Mouse (Mus musculus) forebrain, embryonic 16.5 days (tissue): ENCODE measurements around the gene Aurkaip1. TPM values are rescaled to one million over a fixed set of nuclear protein-coding genes. Genes with fewer than 3 reads are reported as not detected.
A peak's percentile ranks its signal among the peaks of the same experiment; 100 is the strongest.

ENCODE experiments used
- ATAC-seq: fragments of 200-750 bp; cut with Nextera tagmentation; 2 replicates; pipeline ENCODE4 v1.8.0; 2017; ENCODE audit warnings: mild to moderate bottlenecking, moderate library complexity
- H3K27ac ChIP-seq: fragments of 300-500 bp; sonication (generic); 2 replicates; pipeline ENCODE4 v1.5.1; 2014; ENCODE audit warnings: low read length, control low read depth
- H3K27me3 ChIP-seq: fragments of 300-500 bp; sonication (generic); replicated peaks from 2 replicates; pipeline ENCODE4 v1.6.1; 2014; ENCODE audit warnings: low read length; ENCODE audit not compliant: control insufficient read depth, insufficient read depth
- H3K36me3 ChIP-seq: fragments of 300-500 bp; sonication (generic); 2 replicates; pipeline ENCODE4 v1.6.1; 2014; ENCODE audit not compliant: control insufficient read depth, insufficient read depth
- H3K4me1 ChIP-seq: fragments of 300-500 bp; sonication (generic); replicated peaks from 2 replicates; pipeline ENCODE4 v1.6.1; 2014; ENCODE audit warnings: low read length; ENCODE audit not compliant: control insufficient read depth, insufficient read depth
- H3K4me2 ChIP-seq: fragments of 300-500 bp; sonication (generic); 2 replicates; pipeline ENCODE4 v1.6.1; 2014; ENCODE audit warnings: mild to moderate bottlenecking, low read length, control low read depth
- H3K4me3 ChIP-seq: fragments of 300-500 bp; sonication (generic); replicated peaks from 2 replicates; pipeline ENCODE4 v1.5.1; 2014; ENCODE audit warnings: mild to moderate bottlenecking, low read length, control low read depth
- H3K9ac ChIP-seq: fragments of 300-500 bp; sonication (generic); replicated peaks from 2 replicates; pipeline ENCODE4 v1.6.1; 2014; ENCODE audit warnings: low read depth, low read length, control low read depth
- H3K9me3 ChIP-seq: fragments of 300-500 bp; sonication (generic); 2 replicates; pipeline ENCODE4 v1.6.1; 2016; ENCODE audit warnings: low read length; ENCODE audit not compliant: control insufficient read depth
- WGBS: fragments of 180-500 bp; shearing (Covaris S2); extraction: QIAGEN DNeasy Blood & Tissue Kit; methylation state at CpG from one replicate; pipeline ENCODE4 v1.1.7; 2014; 5-methylcytosine and 5-hydroxymethylcytosine counted together
- polyA plus RNA-seq: library from polyadenylated mRNA; unstranded; fragments of >200 nt; fragmentation: Nextera tagmentation; extraction: Ambion mirVana; gene quantifications from 2 replicates; pipeline ENCODE4 v1.2.1, GENCODE M21; 2015

The Aurkaip1 gene
- polyA plus RNA-seq, 1 experiment from 2014 or later = 121 TPM

GRCm38 (mm10) chr4:155837404-155838010 lies 6.4 kb downstream of the Aurkaip1 start:
- Histone ChIP-seq H3K4me3 (no peak overlapping the region), H3K9ac (no peak overlapping the region), H3K9me3 (no peaks in the 10 kb centered on the region), H3K27ac (no peak overlapping the region), H3K4me1 (peaks cover 26% of the 10 kb centered on the region), H3K36me3 (no peaks in the 10 kb centered on the region; the same call in 1 of the 2 replicates), H3K27me3 (no peaks in the 10 kb centered on the region; the same call in 1 of the 2 replicates), H3K4me2 (no peak overlapping the region)
- WGBS = 79% methylated on average over 11 of the region's 11 CpGs
- no peak for ATAC-seq

DNA sequence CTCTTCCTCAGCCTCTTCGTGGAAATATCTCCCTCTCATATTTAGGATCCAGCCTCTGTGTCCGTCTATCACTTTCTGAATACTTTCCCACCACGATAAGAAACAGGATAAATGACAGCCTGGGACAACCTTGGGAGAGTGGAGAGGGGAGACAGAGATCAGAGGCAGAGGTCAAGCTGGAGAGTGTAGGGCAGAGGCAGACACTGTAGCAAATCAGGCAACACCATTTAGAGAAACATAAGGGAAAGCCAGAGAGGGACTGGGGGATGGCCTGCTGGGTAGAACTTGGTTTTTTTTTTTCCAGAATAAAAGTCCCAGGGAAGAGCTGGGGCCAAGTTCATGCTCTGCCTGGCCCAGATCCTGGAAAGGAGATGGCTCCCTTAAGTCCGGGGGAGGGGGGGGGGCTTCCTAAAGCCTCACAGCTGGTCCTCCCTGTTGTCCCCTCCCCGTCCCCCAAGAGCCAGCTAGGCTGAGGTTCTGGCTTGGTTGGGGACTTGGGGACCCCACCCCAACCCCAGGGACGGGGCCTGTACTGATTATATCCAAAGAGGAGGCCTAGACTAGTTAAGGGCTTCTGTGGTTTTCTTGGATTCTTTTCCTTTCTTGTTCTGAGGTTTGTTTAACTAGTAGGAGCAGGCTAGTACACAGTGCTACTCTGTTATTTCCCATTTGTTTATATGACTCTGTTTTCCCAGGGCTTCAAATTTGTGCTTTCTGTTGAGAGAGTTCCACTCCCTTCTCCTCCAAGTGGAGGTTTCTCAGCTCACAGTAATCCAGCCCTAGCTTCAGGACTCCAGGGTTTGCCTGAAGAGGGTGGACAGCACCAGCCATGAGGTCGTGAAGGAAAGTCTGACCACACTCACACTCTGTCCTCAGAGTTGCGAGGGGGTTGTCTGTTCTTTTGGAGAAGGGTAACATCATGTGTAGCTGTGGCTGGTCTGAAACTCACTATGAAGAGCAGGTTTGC lies 7.4 kb downstream of the Aurkaip1 start:
- Histone ChIP-seq H3K4me1 (peaks cover 18% of the 10 kb centered on the region), H3K4me3 (no peak overlapping the region), H3K9me3 (no peaks in the 10 kb centered on the region), H3K9ac (no peak overlapping the region), H3K27ac (no peak overlapping the region), H3K27me3 (no peaks in the 10 kb centered on the region; the same call in 1 of the 2 replicates), H3K36me3 (no peaks in the 10 kb centered on the region), H3K4me2 (no peak overlapping the region)
- ATAC-seq = no peak
- WGBS = 62% methylated on average over 8 of the region's 8 CpGs

GRCm38 (mm10) chr4:155839483-155839910 lies 8.4 kb downstream of the Aurkaip1 start, which contains the start of gene Mxra8:
Gene Mxra8, plus strand, starts transcription at chr4:155839680.
- ATAC-seq = peak; percentile 44; the same call in 1 of the 2 replicates
- no peaks in the 10 kb centered on the region for H3K36me3 ChIP-seq
- H3K4me3 ChIP-seq = peak within 1 kb of the TSS; percentile 25
- H3K4me2 ChIP-seq = peak within 1 kb of the TSS; percentile 40
- no peak within 1 kb of the TSS for H3K27ac ChIP-seq
- H3K9ac ChIP-seq = peak within 1 kb of the TSS; percentile 47
- 5% methylated on average over 16 of the region's 16 CpGs for WGBS
- no peaks in the 10 kb centered on the region; the same call in 1 of the 2 replicates for H3K27me3 ChIP-seq
- H3K9me3 ChIP-seq = no peaks in the 10 kb centered on the region
- H3K4me1 ChIP-seq = peaks cover 11% of the 10 kb centered on the region

GRCm38 (mm10) chr4:155840076-155841002 lies 9.3 kb downstream of the Aurkaip1 start:
- 11% methylated on average over 8 of the region's 8 CpGs for WGBS
- H3K27me3 ChIP-seq = no peaks in the 10 kb centered on the region; the same call in 1 of the 2 replicates
- H3K9me3 ChIP-seq = no peaks in the 10 kb centered on the region
- H3K9ac ChIP-seq = peak overlapping the region; percentile 47
- no peak overlapping the region for H3K27ac ChIP-seq
- ATAC-seq = no peak
- peak overlapping the region; percentile 40 for H3K4me2 ChIP-seq
- no peaks in the 10 kb centered on the region for H3K36me3 ChIP-seq
- peaks cover 11% of the 10 kb centered on the region for H3K4me1 ChIP-seq
- H3K4me3 ChIP-seq = peak overlapping the region; percentile 25

DNA sequence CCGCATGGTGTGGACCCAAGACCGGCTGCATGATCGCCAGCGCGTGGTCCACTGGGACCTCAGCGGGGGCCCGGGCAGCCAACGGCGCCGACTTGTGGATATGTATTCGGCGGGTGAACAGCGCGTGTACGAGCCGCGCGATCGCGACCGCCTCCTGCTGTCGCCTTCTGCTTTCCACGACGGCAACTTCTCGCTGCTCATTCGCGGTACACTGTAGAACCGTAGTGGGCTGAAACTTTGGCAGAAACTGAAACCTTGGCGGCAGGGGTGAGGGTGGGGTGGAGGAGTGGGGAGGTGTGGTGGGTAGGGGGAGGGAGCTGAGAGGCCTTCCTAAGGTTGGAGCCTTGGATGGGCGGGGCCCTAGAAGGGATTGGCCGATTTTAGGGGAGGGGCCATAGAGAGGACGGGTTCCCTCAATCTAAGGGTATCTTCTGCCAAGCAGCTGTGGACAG lies 10.0 kb downstream of the Aurkaip1 start:
- Histone ChIP-seq H3K4me1 (peaks cover 11% of the 10 kb centered on the region), H3K27ac (no peak overlapping the region), H3K27me3 (no peaks in the 10 kb centered on the region; the same call in 1 of the 2 replicates), H3K9ac (peak overlapping the region; percentile 5), H3K36me3 (no peaks in the 10 kb centered on the region), H3K4me3 (peak overlapping the region; percentile 13), H3K9me3 (no peaks in the 10 kb centered on the region), H3K4me2 (peak overlapping the region; percentile 40)
- WGBS = 1% methylated on average over 32 of the region's 32 CpGs
- peak; percentile 23; the same call in 1 of the 2 replicates for ATAC-seq

GRCm38 (mm10) chr4:155841651-155842270 lies 10.7 kb downstream of the Aurkaip1 start:
- Histone ChIP-seq H3K4me2 (no peak overlapping the region), H3K9ac (no peak overlapping the region), H3K36me3 (no peaks in the 10 kb centered on the region), H3K4me3 (no peak overlapping the region), H3K27ac (no peak overlapping the region), H3K4me1 (peaks cover 16% of the 10 kb centered on the region), H3K27me3 (no peaks in the 10 kb centered on the region; the same call in 1 of the 2 replicates), H3K9me3 (no peaks in the 10 kb centered on the region)
- WGBS = 37% methylated on average over 38 of the region's 38 CpGs
- no peak for ATAC-seq

DNA sequence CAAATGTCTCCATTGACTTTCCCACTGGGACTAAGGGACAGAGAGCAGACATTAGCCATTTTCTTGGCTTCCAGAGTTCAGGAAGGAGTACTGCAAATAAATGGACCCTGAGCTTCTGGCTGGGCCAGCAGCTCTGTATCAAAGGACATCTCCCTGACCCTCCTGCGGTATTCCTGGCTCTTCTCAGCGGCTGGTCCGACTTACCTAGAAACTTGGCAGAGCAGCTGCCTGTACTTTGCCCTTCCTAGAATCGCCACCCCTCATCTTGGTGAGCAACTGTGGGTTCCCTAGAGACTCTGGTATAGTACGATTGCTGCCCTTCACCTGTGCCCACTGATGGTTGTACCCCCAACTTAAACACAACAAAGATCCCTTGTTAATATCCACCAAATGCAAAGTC lies 12.2 kb downstream of the Aurkaip1 start:
- no peak for ATAC-seq
- no peaks in the 10 kb centered on the region for H3K9me3 ChIP-seq
- H3K27ac ChIP-seq = no peak overlapping the region
- no peak overlapping the region for H3K9ac ChIP-seq
- H3K36me3 ChIP-seq = no peaks in the 10 kb centered on the region
- H3K4me3 ChIP-seq = no peak overlapping the region
- WGBS = 90% methylated on average over 5 of the region's 5 CpGs
- H3K4me2 ChIP-seq = no peak overlapping the region
- no peaks in the 10 kb centered on the region; the same call in 1 of the 2 replicates for H3K27me3 ChIP-seq
- H3K4me1 ChIP-seq = peaks cover 22% of the 10 kb centered on the region

DNA sequence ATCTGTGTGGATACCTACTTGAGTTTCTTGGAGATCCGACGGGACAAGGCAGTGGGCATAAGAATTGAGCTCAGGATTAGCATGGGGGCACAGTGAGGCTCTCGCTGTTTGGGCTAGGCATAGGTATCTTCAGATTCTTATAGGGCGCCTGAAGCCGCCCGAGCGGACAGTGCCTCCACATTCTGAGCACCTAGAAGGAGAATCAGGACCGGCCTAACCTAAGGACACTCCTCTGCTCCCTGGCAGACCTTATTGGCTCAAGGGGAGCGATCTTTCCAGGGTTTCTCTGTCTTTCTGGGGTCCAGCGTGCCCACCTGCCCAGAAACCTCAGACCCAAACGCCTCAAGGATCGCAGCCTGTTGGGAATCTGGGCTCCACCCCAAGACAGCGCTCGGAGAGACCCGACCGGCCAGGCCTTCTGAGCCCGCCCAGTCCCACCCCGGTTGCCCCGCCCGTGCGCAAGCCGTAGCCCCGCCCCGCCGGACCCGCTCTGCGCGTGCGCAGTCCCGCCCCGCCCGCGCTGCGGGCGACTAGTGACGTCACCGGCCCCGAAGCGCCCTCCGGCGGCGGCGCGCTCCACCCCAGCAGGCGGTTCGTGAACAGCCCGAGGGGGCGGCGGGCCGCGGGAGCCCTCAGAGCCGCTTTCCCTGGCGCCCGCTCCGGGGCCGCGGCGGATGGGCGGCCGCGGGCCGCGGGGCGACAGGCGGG lies 16.0 kb downstream of the Aurkaip1 start, which contains the start of gene Dvl1:
Gene Dvl1 (plus strand): TSS at position 532 of the 708 bp plus-strand sequence.
- WGBS = 2% methylated on average over 45 of the region's 65 CpGs
- Histone ChIP-seq H3K9me3 (no peaks in the 10 kb centered on the region), H3K27ac (peak within 1 kb of the TSS; percentile 72), H3K4me1 (peaks cover 39% of the 10 kb centered on the region), H3K4me3 (peak within 1 kb of the TSS; percentile 68), H3K27me3 (no peaks in the 10 kb centered on the region), H3K36me3 (no peaks in the 10 kb centered on the region), H3K9ac (peak within 1 kb of the TSS; percentile 94), H3K4me2 (peak within 1 kb of the TSS; percentile 98)
- ATAC-seq = peak; percentile 90
